Mouse (Mus musculus) heart, adult 2 months (tissue): ENCODE data around the gene Nckap5.

Experiments used
- CTCF ChIP-seq: fragments of 200-600 bp; IDR thresholded peaks from 2 replicates; pipeline ENCODE4 v1.8.1; 2022; ENCODE audit warnings: antibody characterized with exemption, mild to moderate bottlenecking, moderate library complexity
- POLR2A ChIP-seq: fragments of 200-500 bp; IDR thresholded peaks from 2 replicates; pipeline ENCODE4 v1.6.1; 2011; ENCODE audit warnings: mild to moderate bottlenecking, low read depth, low read length, control low read depth; ENCODE audit not compliant: insufficient read depth

GRCm38 (mm10) chr1:126087181-126087580 is 743.4 kb downstream of the Nckap5 start:
- TF ChIP-seq POLR2A (no peak), CTCF (no peak)
